22 mouse cellular contexts compared by ENCODE assay signal in genomic region chr17:75218700-75219099, GRCm38 (mm10).
DNase-seq lines count a peak whose midpoint lies in the region; ATAC-seq and TF ChIP-seq lines count a peak whose summit lies in the region.
"Had no signal": no experiment of that assay in that cellular context is flagged by ENCODE, and none has a peak within 500 bp of the region (broad histone marks: within the 10 kb centered on the region; RNA-seq: fewer than 3 reads in every experiment).

No protein-coding gene starts in this region.

- H3K9ac ChIP-seq in intestine, embryonic 14.5 days (ENCODE audit: low read length) = no peak overlapping the region
- H3K9ac ChIP-seq in intestine, embryonic 15.5 days = no peak overlapping the region
- no peak overlapping the region for H3K9ac ChIP-seq in intestine, embryonic 16.5 days (ENCODE audit: low read depth, low read length)
- H3K9ac ChIP-seq in intestine, postnatal 0 days (ENCODE audit: low read depth, low read length) = no peak overlapping the region
- H3K9ac ChIP-seq in hindbrain, embryonic 13.5 days = no peak overlapping the region

- no peak for DNase-seq in intestine, embryonic 14.5 days (ENCODE audit: low spot score)
- no peak for DNase-seq in kidney, adult 9 months
- DNase-seq in heart, postnatal 10 days = no peak
- DNase-seq in left cerebral cortex, adult 9 months (ENCODE audit: low spot score in 2 of 2) = no peak
- DNase-seq: adrenal gland, adult 2 months; adrenal gland, adult 8-10 months; adrenal gland, postnatal 10 days; adrenal gland, postnatal 14 days; adrenal gland, postnatal 25 days; adrenal gland, postnatal 36 days; B cell, adult 2 months; cerebellum, adult 11 months; cerebellum, adult 11-12 months had no signal

- intact Hi-C loops in heart, postnatal 10 days (cut with DNase I) = no loop called here

- H3K36me3 ChIP-seq in intestine, embryonic 14.5 days (ENCODE audit: control insufficient read depth, insufficient read depth, low read length) = no peaks in the 10 kb centered on the region
- no peaks in the 10 kb centered on the region for H3K36me3 ChIP-seq in intestine, embryonic 15.5 days
- H3K36me3 ChIP-seq in intestine, embryonic 16.5 days (ENCODE audit: control insufficient read depth, insufficient read depth, low read length) = no peaks in the 10 kb centered on the region
- no peaks in the 10 kb centered on the region for H3K36me3 ChIP-seq in intestine, postnatal 0 days (ENCODE audit: control insufficient read depth, insufficient read depth)
- no peaks in the 10 kb centered on the region for H3K36me3 ChIP-seq in hindbrain, embryonic 13.5 days
- H3K36me3 ChIP-seq: G1E had no signal

- no peak overlapping the region for H3K4me3 ChIP-seq in intestine, embryonic 14.5 days (ENCODE audit: low read depth, low read length)
- no peak overlapping the region for H3K4me3 ChIP-seq in intestine, embryonic 15.5 days (replicated peaks)
- H3K4me3 ChIP-seq in intestine, embryonic 16.5 days (ENCODE audit: low read length) = no peak overlapping the region
- H3K4me3 ChIP-seq in intestine, postnatal 0 days (ENCODE audit: low read depth, low read length) = no peak overlapping the region
- H3K4me3 ChIP-seq in hindbrain, embryonic 13.5 days = no peak overlapping the region

- no peaks in the 10 kb centered on the region for H3K27me3 ChIP-seq in intestine, embryonic 14.5 days (replicated peaks; ENCODE audit: control insufficient read depth, insufficient read depth, low read length)
- no peaks in the 10 kb centered on the region for H3K27me3 ChIP-seq in intestine, embryonic 15.5 days (replicated peaks)
- H3K27me3 ChIP-seq in intestine, embryonic 16.5 days (replicated peaks; ENCODE audit: control insufficient read depth, insufficient read depth, low read length) = no peaks in the 10 kb centered on the region
- H3K27me3 ChIP-seq in intestine, postnatal 0 days (replicated peaks; ENCODE audit: control insufficient read depth, insufficient read depth, low read length) = no peaks in the 10 kb centered on the region
- H3K27me3 ChIP-seq in hindbrain, embryonic 13.5 days = no peaks in the 10 kb centered on the region
- H3K27me3 ChIP-seq: CH12.LX, Patski had no signal

- H3K4me2 ChIP-seq in intestine, embryonic 14.5 days (ENCODE audit: low read length) = no peak overlapping the region
- H3K4me2 ChIP-seq in intestine, embryonic 15.5 days (replicated peaks) = no peak overlapping the region
- 0 out of 2 replicates have a peak overlapping the region, but pooled peaks have one; percentile 9 for H3K4me2 ChIP-seq in intestine, embryonic 16.5 days (ENCODE audit: low read depth, low read length)
- peak overlapping the region; percentile 35; the same call in 1 of the 2 replicates for H3K4me2 ChIP-seq in intestine, postnatal 0 days (replicated peaks; ENCODE audit: low read depth)
- H3K4me2 ChIP-seq in hindbrain, embryonic 13.5 days = no peak overlapping the region

- H3K27ac ChIP-seq in intestine, embryonic 14.5 days (ENCODE audit: low read depth) = no peak overlapping the region
- H3K27ac ChIP-seq in intestine, embryonic 15.5 days = no peak overlapping the region
- H3K27ac ChIP-seq in intestine, embryonic 16.5 days (ENCODE audit: low read length) = no peak overlapping the region
- H3K27ac ChIP-seq in intestine, postnatal 0 days (ENCODE audit: low read depth, low read length) = no peak overlapping the region
- H3K27ac ChIP-seq in hindbrain, embryonic 13.5 days = no peak overlapping the region

- WGBS in intestine, embryonic 14.5 days = 74% methylated on average over 6 of the region's 6 CpGs
- WGBS in intestine, embryonic 15.5 days = 69% methylated on average over 6 of the region's 6 CpGs
- 69% methylated on average over 6 of the region's 6 CpGs for WGBS in intestine, embryonic 16.5 days
- 39% methylated on average over 6 of the region's 6 CpGs for WGBS in intestine, postnatal 0 days
- 92% methylated on average over 6 of the region's 6 CpGs for WGBS in hindbrain, embryonic 13.5 days

- TF ChIP-seq CTCF in intestine, postnatal 0 days (IDR thresholded peaks at IDR 0.05; ENCODE audit: low read depth) = no peak

- no peaks in the 10 kb centered on the region; the same call in 1 of the 2 replicates for H3K4me1 ChIP-seq in intestine, embryonic 14.5 days (replicated peaks; ENCODE audit: control insufficient read depth, insufficient read depth, low read length)
- H3K4me1 ChIP-seq in intestine, embryonic 15.5 days (replicated peaks) = 0 out of 2 replicates have a peak, but pooled peaks cover 2% of the 10 kb centered on the region
- H3K4me1 ChIP-seq in intestine, embryonic 16.5 days (ENCODE audit: control insufficient read depth, insufficient read depth, low read length) = no peaks in the 10 kb centered on the region
- no peaks in the 10 kb centered on the region for H3K4me1 ChIP-seq in intestine, postnatal 0 days (replicated peaks; ENCODE audit: control insufficient read depth, insufficient read depth, low read length)
- no peaks in the 10 kb centered on the region for H3K4me1 ChIP-seq in hindbrain, embryonic 13.5 days (replicated peaks)

- H3K9me3 ChIP-seq in intestine, embryonic 14.5 days (ENCODE audit: control insufficient read depth, low read length) = no peaks in the 10 kb centered on the region
- no peaks in the 10 kb centered on the region for H3K9me3 ChIP-seq in intestine, embryonic 15.5 days
- H3K9me3 ChIP-seq in intestine, embryonic 16.5 days (ENCODE audit: control insufficient read depth, low read length) = no peaks in the 10 kb centered on the region
- no peaks in the 10 kb centered on the region for H3K9me3 ChIP-seq in intestine, postnatal 0 days (ENCODE audit: control insufficient read depth)
- H3K9me3 ChIP-seq in hindbrain, embryonic 13.5 days = no peaks in the 10 kb centered on the region

- peak; percentile 86 for ATAC-seq in intestine, embryonic 14.5 days (replicated peaks; ENCODE audit: low FRiP score, low TSS enrichment, low read depth)
- peak; percentile 76 for ATAC-seq in intestine, embryonic 15.5 days
- peak; percentile 79 for ATAC-seq in intestine, embryonic 16.5 days
- ATAC-seq in intestine, postnatal 0 days = no peak
- no peak for ATAC-seq in hindbrain, embryonic 13.5 days (ENCODE audit: low FRiP score)
- ATAC-seq: activated CD4-positive, CD25-positive, alpha-beta regulatory T cell, adult 4 months; CD4-positive, CD25-positive, alpha-beta regulatory T cell, adult 4 months; Patski had no signal

Comparison
In these comparisons a context has a peak if more than half of its experiments do, and no peak if none do; other contexts are left out.
1. ATAC-seq: peak in intestine, embryonic 14.5 days (single experiment), intestine, embryonic 15.5 days (single experiment) and intestine, embryonic 16.5 days (single experiment); none in intestine, postnatal 0 days (single experiment) and hindbrain, embryonic 13.5 days (single experiment).
2. H3K4me2 ChIP-seq: peak in intestine, embryonic 16.5 days (single experiment) and intestine, postnatal 0 days (single experiment); none in intestine, embryonic 14.5 days (single experiment), intestine, embryonic 15.5 days (single experiment) and hindbrain, embryonic 13.5 days (single experiment).